Mouse (Mus musculus) limb, embryonic 10.5 days (tissue): ENCODE measurements around the gene Btnl10. TPM values are rescaled to one million over a fixed set of nuclear protein-coding genes. Genes with fewer than 3 reads are reported as not detected.
"Not testable (repeated sequence)": the region's sequence is repeated elsewhere in the genome, so short reads cannot be mapped to it uniquely, and the experiment has no call there.

Experiments
- DNase-seq: peaks from one replicate; pipeline ENCODE4 v3.0.0-alpha.2; 2017; ENCODE audit warnings: low spot score
- H3K27ac ChIP-seq: fragments of 300-500 bp; sonication (generic); 2 replicates; pipeline ENCODE4 v1.5.1; 2016; ENCODE audit warnings: mild to moderate bottlenecking
- H3K27me3 ChIP-seq: fragments of 300-500 bp; sonication (generic); 2 replicates; pipeline ENCODE4 v1.6.1; 2016; ENCODE audit warnings: low read depth, mild to moderate bottlenecking; ENCODE audit not compliant: poor library complexity, severe bottlenecking
- H3K36me3 ChIP-seq: fragments of 300-500 bp; sonication (generic); 2 replicates; pipeline ENCODE4 v1.6.1; 2016; ENCODE audit warnings: mild to moderate bottlenecking, moderate library complexity
- H3K4me1 ChIP-seq: fragments of 300-500 bp; sonication (generic); 2 replicates; pipeline ENCODE4 v1.6.1; 2016
- H3K4me3 ChIP-seq: fragments of 300-500 bp; sonication (generic); 2 replicates; pipeline ENCODE4 v1.5.1; 2016; ENCODE audit warnings: mild to moderate bottlenecking, moderate library complexity
- H3K9me3 ChIP-seq: fragments of 300-500 bp; sonication (generic); replicated peaks from 2 replicates; pipeline ENCODE4 v1.6.1; 2016; ENCODE audit warnings: mild to moderate bottlenecking
- WGBS: fragments of 180-500 bp; shearing (Covaris S2); methylation state at CpG from one replicate; pipeline ENCODE4 v1.1.7; 2016; 5-methylcytosine and 5-hydroxymethylcytosine counted together
- polyA plus RNA-seq: library from polyadenylated mRNA; unstranded; fragments of >200 nt; fragmentation: Nextera tagmentation; extraction: Ambion mirVana; gene quantifications from 2 replicates; pipeline ENCODE4 v1.2.1, GENCODE M21; 2016

Btnl10 gene
- polyA plus RNA-seq, 1 experiment from 2014 or later = 0.05 TPM

GRCm38 (mm10) chr11:58939088-58939439 is 21.4 kb downstream of the Btnl10 start:
- Histone ChIP-seq H3K4me3 (peak overlapping the region; percentile 83), H3K4me1 (peaks cover 20% of the 10 kb centered on the region), H3K27ac (peak overlapping the region; percentile 94), H3K27me3 (peaks cover 5% of the 10 kb centered on the region), H3K36me3 (peaks cover 29% of the 10 kb centered on the region), H3K9me3 (no peaks in the 10 kb centered on the region)
- 22% methylated on average over 6 of the region's 6 CpGs for WGBS
- DNase-seq = no peak

GRCm38 (mm10) chr11:58944136-58944535 is 26.4 kb downstream of the Btnl10 start:
- 74% methylated on average over 5 of the region's 5 CpGs for whole genome bisulfite sequencing
- H3K4me3 ChIP-seq = no peak overlapping the region
- H3K4me1 ChIP-seq = peaks cover 4% of the 10 kb centered on the region
- H3K9me3 ChIP-seq = no peaks in the 10 kb centered on the region
- H3K36me3 ChIP-seq = no peaks in the 10 kb centered on the region
- peaks cover 54% of the 10 kb centered on the region for H3K27me3 ChIP-seq
- DNase-seq = no peak
- H3K27ac ChIP-seq = no peak overlapping the region

GRCm38 (mm10) chr11:58947306-58947705 is 29.6 kb downstream of the Btnl10 start:
- no peaks in the 10 kb centered on the region for H3K9me3 ChIP-seq
- no peak overlapping the region for H3K4me3 ChIP-seq
- no peaks in the 10 kb centered on the region for H3K36me3 ChIP-seq
- DNase-seq = no peak
- WGBS = 73% methylated on average over 3 of the region's 3 CpGs
- H3K4me1 ChIP-seq = peaks cover 11% of the 10 kb centered on the region
- peaks cover 86% of the 10 kb centered on the region for H3K27me3 ChIP-seq
- H3K27ac ChIP-seq = no peak overlapping the region

GRCm38 (mm10) chr11:58947798-58948528 is 30.3 kb downstream of the Btnl10 start:
- DNase-seq = no peak
- Histone ChIP-seq H3K4me3 (peak overlapping the region; percentile 46), H3K27me3 (peaks cover 92% of the 10 kb centered on the region), H3K9me3 (no peaks in the 10 kb centered on the region), H3K27ac (peak overlapping the region; percentile 79), H3K4me1 (peaks cover 13% of the 10 kb centered on the region), H3K36me3 (no peaks in the 10 kb centered on the region)
- 22% methylated on average over 23 of the region's 23 CpGs for WGBS

- peaks cover 22% of the 10 kb centered on the region for H3K4me1 ChIP-seq
- no peaks in the 10 kb centered on the region for H3K36me3 ChIP-seq
- WGBS = under 1% methylated on average over 48 of the region's 48 CpGs
- peaks cover 98% of the 10 kb centered on the region for H3K27me3 ChIP-seq
- DNase-seq = peak; percentile 66
- H3K9me3 ChIP-seq = no peaks in the 10 kb centered on the region
- H3K4me3 ChIP-seq = peak within 1 kb of the TSS; percentile 46
- peak within 1 kb of the TSS; percentile 79 for H3K27ac ChIP-seq
Measured at GRCm38 (mm10) chr11:58948542-58949479, 31.1 kb downstream of the Btnl10 start, which contains the start of gene Hist3h2ba. Hist3h2ba (plus strand) TSS chr11:58948920.

- Histone ChIP-seq H3K27ac (peak overlapping the region; percentile 50; the same call in 1 of the 2 replicates), H3K36me3 (no peaks in the 10 kb centered on the region), H3K4me3 (peak overlapping the region; percentile 46), H3K27me3 (peaks cover 90% of the 10 kb centered on the region), H3K4me1 (peaks cover 24% of the 10 kb centered on the region), H3K9me3 (no peaks in the 10 kb centered on the region)
- no peak for DNase-seq
- 12% methylated on average over 20 of the region's 20 CpGs for WGBS
Measured at GRCm38 (mm10) chr11:58949480-58950431, 32.0 kb downstream of the Btnl10 start.

GRCm38 (mm10) chr11:58951210-58951609 is 33.5 kb downstream of the Btnl10 start:
- Histone ChIP-seq H3K27ac (no peak overlapping the region), H3K4me1 (peaks cover 32% of the 10 kb centered on the region), H3K27me3 (peaks cover 76% of the 10 kb centered on the region), H3K9me3 (no peaks in the 10 kb centered on the region), H3K4me3 (no peak overlapping the region), H3K36me3 (no peaks in the 10 kb centered on the region)
- 88% methylated on average over 5 of the region's 5 CpGs for WGBS
- DNase-seq = no peak

GRCm38 (mm10) chr11:58953351-58954169 is 35.9 kb downstream of the Btnl10 start:
- WGBS = 2% methylated on average over 33 of the region's 33 CpGs
- H3K27ac ChIP-seq = peak overlapping the region; percentile 92
- H3K27me3 ChIP-seq = peaks cover 72% of the 10 kb centered on the region

GRCm38 (mm10) chr11:58954170-58954419 is 36.4 kb downstream of the Btnl10 start:
- DNase-seq = peak; percentile 62
- Histone ChIP-seq H3K4me3 (peak overlapping the region; percentile 72), H3K27ac (peak overlapping the region; percentile 92), H3K27me3 (peaks cover 72% of the 10 kb centered on the region), H3K36me3 (peaks cover 10% of the 10 kb centered on the region), H3K4me1 (peaks cover 36% of the 10 kb centered on the region)
- H3K9me3 ChIP-seq = not testable (repeated sequence)
- WGBS = under 1% methylated on average over 17 of the region's 17 CpGs

More at GRCm38 (mm10) chr11:58953351-58954169, 35.9 kb downstream of the Btnl10 start:
- Histone ChIP-seq H3K4me1 (peaks cover 38% of the 10 kb centered on the region), H3K4me3 (peak overlapping the region; percentile 72), H3K9me3 (no peaks in the 10 kb centered on the region), H3K36me3 (peaks cover 10% of the 10 kb centered on the region)
- DNase-seq = peak; percentile 68

GRCm38 (mm10) chr11:58954420-58955142 is 36.9 kb downstream of the Btnl10 start, which contains the start of the genes Hist3h2a and Trim17:
Hist3h2a (plus strand) TSS chr11:58954685.
Trim17 (plus strand) TSS chr11:58954685.
- Histone ChIP-seq H3K4me3 (peak within 1 kb of the TSS; percentile 72), H3K9me3 (no peaks in the 10 kb centered on the region), H3K4me1 (peaks cover 34% of the 10 kb centered on the region), H3K36me3 (peaks cover 10% of the 10 kb centered on the region), H3K27ac (peak within 1 kb of the TSS; percentile 92), H3K27me3 (peaks cover 68% of the 10 kb centered on the region)
- peak; percentile 82 for DNase-seq
- WGBS = under 1% methylated on average over 49 of the region's 49 CpGs

GRCm38 (mm10) chr11:58955143-58955867 is 37.6 kb downstream of the Btnl10 start:
- Histone ChIP-seq H3K27me3 (peaks cover 61% of the 10 kb centered on the region), H3K9me3 (no peaks in the 10 kb centered on the region), H3K4me3 (peak overlapping the region; percentile 72), H3K36me3 (peaks cover 10% of the 10 kb centered on the region), H3K27ac (peak overlapping the region; percentile 92), H3K4me1 (peaks cover 38% of the 10 kb centered on the region)
- WGBS = 1% methylated on average over 20 of the region's 20 CpGs
- no peak for DNase-seq
